30 mouse cellular contexts compared by ENCODE assay signal in genomic region chr12:25782972-25783717, GRCm38 (mm10).
A peak's percentile ranks its signal among the peaks of the same experiment; 100 is the strongest.
DNase-seq lines count a peak whose midpoint lies in the region; ATAC-seq and TF ChIP-seq lines count a peak whose summit lies in the region.
"Had no signal": no experiment of that assay in that cellular context is flagged by ENCODE, and none has a peak within 500 bp of the region (broad histone marks: within the 10 kb centered on the region; RNA-seq: fewer than 3 reads in every experiment).

No protein-coding gene starts in this region.

- no peak overlapping the region for H3K4me3 ChIP-seq in thymus, adult 2 months (ENCODE audit: control insufficient read depth, insufficient read depth, low read length)
- no peak overlapping the region for H3K4me3 ChIP-seq in left cerebral cortex, adult 2 months
- H3K4me3 ChIP-seq: erythroblast, embryonic 14.5 days; heart, embryonic 10.5 days; heart, embryonic 15.5 days; hindbrain, embryonic 12.5 days; intestine, embryonic 15.5 days; limb, embryonic 10.5 days; limb, embryonic 15.5 days; liver, embryonic 13.5 days; neural tube, embryonic 12.5 days had no signal

- H3K27ac ChIP-seq in thymus, adult 2 months (ENCODE audit: control insufficient read depth, insufficient read depth, low read length): peak overlapping the region; percentile 52
- no peak overlapping the region for H3K27ac ChIP-seq in left cerebral cortex, adult 2 months
- H3K27ac ChIP-seq: heart, embryonic 10.5 days; heart, embryonic 15.5 days; hindbrain, embryonic 12.5 days; hindbrain, postnatal 0 days; intestine, embryonic 15.5 days; limb, embryonic 10.5 days; limb, embryonic 15.5 days; liver, embryonic 13.5 days; neural tube, embryonic 12.5 days; stomach, postnatal 0 days had no signal

- DNase-seq in heart, adult 11 months: peak; percentile 82
- DNase-seq in heart, postnatal 4 days: no peak
- DNase-seq in thymus, adult 2 months: peak; percentile 12
- DNase-seq in thymus, postnatal 0 days (ENCODE audit: low spot score): no peak
- peak; percentile 11 for DNase-seq in thymus, postnatal 14 days
- no peak for DNase-seq in left cerebral cortex, adult 2 months (ENCODE audit: extremely low spot score in 1 of 2, low spot score in 2 of 2)
- DNase-seq: adrenal gland, postnatal 25 days; cerebellum, adult 11-12 months; cerebellum, postnatal 14 days; gastrocnemius, postnatal 10 days; kidney, adult 2 months; kidney, postnatal 4 days; layer of hippocampus, postnatal 36 days; liver, embryonic 13.5 days; lung, postnatal 10 days; right cerebral cortex, postnatal 4 days had no signal

- peaks cover 13% of the 10 kb centered on the region for H3K4me1 ChIP-seq in thymus, adult 2 months (replicated peaks; ENCODE audit: control insufficient read depth, insufficient read depth, low read length)
- H3K4me1 ChIP-seq: heart, embryonic 10.5 days; hindbrain, embryonic 12.5 days; intestine, embryonic 15.5 days; limb, embryonic 10.5 days; liver, embryonic 13.5 days; neural tube, embryonic 12.5 days had no signal

- intact Hi-C loops in left cerebral cortex, adult 2 months (cut with DNase I): no loop called here

- no peak for TF ChIP-seq POLR2A in thymus, adult 2 months (IDR thresholded peaks at IDR 0.05; ENCODE audit: control insufficient read depth, extremely low read depth, insufficient read depth, low read length, poor library complexity)

- no peak for TF ChIP-seq CTCF in thymus, adult 2 months (IDR thresholded peaks at IDR 0.05; ENCODE audit: borderline replicate concordance, control insufficient read depth, extremely low read depth, insufficient read depth, low read length, poor library complexity)
- TF ChIP-seq CTCF in left cerebral cortex, adult 2 months (IDR thresholded peaks at IDR 0.05): no peak

- 41% methylated on average over 10 of the region's 10 CpGs for WGBS in thymus, adult 2 months

- H3K36me3 ChIP-seq in thymus, adult 2 months (ENCODE audit: control insufficient read depth, insufficient read depth, low read length): no peaks in the 10 kb centered on the region
- H3K36me3 ChIP-seq: heart, embryonic 10.5 days; heart, embryonic 15.5 days; hindbrain, embryonic 12.5 days; intestine, embryonic 15.5 days; limb, embryonic 10.5 days; limb, embryonic 15.5 days; liver, embryonic 13.5 days; neural tube, embryonic 12.5 days had no signal

- no peak for ATAC-seq in frontal cortex, adult (ENCODE audit: low TSS enrichment)
- ATAC-seq: forebrain, embryonic 16.5 days; hindbrain, postnatal 0 days; intestine, embryonic 15.5 days; midbrain, embryonic 16.5 days; Patski had no signal

- H3K27me3 ChIP-seq in thymus, adult 2 months (ENCODE audit: control insufficient read depth, insufficient read depth, low read length): no peaks in the 10 kb centered on the region
- H3K27me3 ChIP-seq: heart, embryonic 15.5 days; hindbrain, embryonic 12.5 days; intestine, embryonic 15.5 days; limb, embryonic 15.5 days; liver, embryonic 13.5 days; neural tube, embryonic 12.5 days; Patski had no signal

Comparison
In these comparisons a context has a peak if more than half of its experiments do, and no peak if none do; other contexts are left out.
1. DNase-seq: peak in heart, adult 11 months (single experiment), thymus, adult 2 months (single experiment) and thymus, postnatal 14 days (single experiment); none in heart, postnatal 4 days (single experiment), thymus, postnatal 0 days (single experiment) and left cerebral cortex, adult 2 months (0 of 2).